Mouse (Mus musculus) hindlimb bud, embryonic 11.5 days (tissue): ENCODE measurements at regions not wholly inside any gene's neighbourhood (a gene's known extent, or its start where the extent isn't known, plus 50 kb on each side); places are given as distances from the start of the nearest gene placed in this dataset.
A peak's percentile ranks its signal among the peaks of the same experiment; 100 is the strongest.

Experiments used
- DNase-seq: peaks from one replicate; pipeline ENCODE4 v3.0.0-alpha.2; 2012; ENCODE audit warnings: low read depth, low spot score; ENCODE audit errors: extremely low spot score

GRCm38 (mm10) chrX:97434327-97434726, 57.3 kb upstream of the Eda2r start:
- DNase-seq: no peak

GRCm38 (mm10) chrX:97431391-97431803, 54.4 kb upstream of the Eda2r start:
- peak; percentile 39 for DNase-seq
